Mouse (Mus musculus) layer of hippocampus, adult 2 months (tissue): ENCODE data around the gene 2210408I21Rik. TPM values are rescaled to one million over a fixed set of nuclear protein-coding genes. Genes with fewer than 3 reads are reported as not detected.

Experiments used
- DNase-seq, 2 experiments: peaks; one replicate each; pipeline ENCODE4 v3.0.0; 2022; ENCODE audit warnings: low spot score in 2 of 2
- H3K27ac ChIP-seq: fragments of 200-600 bp; 2 replicates; pipeline ENCODE4 v1.8.1; 2022
- H3K4me3 ChIP-seq: fragments of 200-600 bp; 2 replicates; pipeline ENCODE4 v1.8.1; 2022; ENCODE audit warnings: mild to moderate bottlenecking
- CTCF ChIP-seq: fragments of 200-600 bp; conservative IDR thresholded peaks from 2 replicates; pipeline ENCODE4 v1.8.1; 2022; ENCODE audit warnings: antibody characterized with exemption, mild to moderate bottlenecking, moderate library complexity
- total RNA-seq, 2 experiments: library from RNA; stranded (reverse); gene quantifications; 2 replicates each; pipeline ENCODE4 v1.2.3; 2021

2210408I21Rik gene
- total RNA-seq, 2 experiments from 2014 or later: 19.5 TPM

GRCm38 (mm10) chr13:77213196-77213595, 77.9 kb downstream of the 2210408I21Rik start:
- TF ChIP-seq CTCF: no peak

DNA sequence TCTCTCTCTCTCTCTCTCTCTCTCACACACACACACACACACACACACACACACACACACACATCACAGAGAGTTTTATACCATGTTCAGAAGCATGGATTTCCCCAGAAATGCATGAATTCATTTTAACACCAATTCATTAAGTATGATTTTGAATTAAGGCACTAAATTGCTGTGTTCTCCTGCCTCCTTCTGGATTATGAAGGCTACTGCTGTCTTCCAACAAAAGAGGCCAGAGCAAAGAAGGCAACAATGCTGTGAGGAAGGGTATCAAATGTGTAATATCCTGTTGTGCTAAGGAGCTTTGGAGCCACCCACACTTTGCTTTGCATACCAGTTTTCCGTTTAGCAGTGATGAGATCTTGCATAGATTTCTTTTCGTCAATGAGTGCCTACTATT, 80.1 kb downstream of the 2210408I21Rik start:
- H3K4me3 ChIP-seq: no peak overlapping the region
- no peak for DNase-seq
- no peak overlapping the region for H3K27ac ChIP-seq
- TF ChIP-seq CTCF: peak; percentile 71

More at GRCm38 (mm10) chr13:77213196-77213595, 77.9 kb downstream of the 2210408I21Rik start:
- DNase-seq: no peak
- Histone ChIP-seq H3K27ac (no peak overlapping the region), H3K4me3 (no peak overlapping the region)

DNA sequence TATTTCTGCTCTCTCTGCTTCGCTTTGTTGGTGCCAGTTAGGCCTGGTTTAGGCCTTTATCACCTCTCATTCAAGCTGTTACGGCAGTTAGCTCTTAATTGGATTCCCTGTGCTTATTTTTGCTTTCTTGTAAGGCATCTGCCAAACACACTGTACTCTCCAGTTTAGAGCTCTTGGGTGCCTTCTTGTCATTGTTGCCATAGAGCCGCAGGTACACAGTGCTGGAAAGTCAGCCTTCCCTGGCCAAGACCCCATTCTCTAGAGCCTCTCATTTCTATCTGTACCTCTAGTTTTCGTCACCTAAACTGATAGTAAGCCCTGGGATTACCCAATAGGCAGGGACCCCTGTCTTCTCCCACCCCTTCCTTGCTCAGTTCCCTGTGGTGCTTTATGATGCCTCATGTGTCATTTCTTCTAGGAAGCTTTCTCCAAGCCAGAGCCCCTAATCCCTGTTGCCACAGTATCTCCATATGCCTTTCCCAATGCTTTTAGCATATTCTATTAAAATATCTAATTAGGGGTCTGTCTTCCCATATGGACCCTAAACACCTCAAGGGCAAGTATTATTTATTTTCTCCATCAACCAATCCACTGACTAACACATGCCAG, 82.4 kb downstream of the 2210408I21Rik start:
- DNase-seq: no peak
- no peak for TF ChIP-seq CTCF
- H3K4me3 ChIP-seq: no peak overlapping the region
- no peak overlapping the region for H3K27ac ChIP-seq

DNA sequence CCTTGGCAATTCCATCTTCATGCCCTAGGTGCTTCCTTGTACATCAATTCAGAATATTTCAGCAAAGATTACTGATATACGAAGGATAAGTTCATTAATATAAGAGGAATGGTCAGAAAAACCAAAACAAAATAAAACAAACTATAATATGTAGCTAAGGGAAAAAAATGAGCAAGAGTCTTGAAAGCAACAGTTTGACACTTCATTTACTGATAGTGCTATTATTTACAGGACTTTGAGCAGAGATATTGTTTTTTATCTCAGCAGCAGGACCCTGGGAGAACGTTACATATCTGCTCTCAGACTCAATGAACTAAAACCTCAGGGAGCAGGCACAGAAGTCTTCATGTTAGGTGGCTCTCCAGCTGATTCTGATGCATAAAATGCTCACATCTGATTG, 85.7 kb downstream of the 2210408I21Rik start:
- no peak for TF ChIP-seq CTCF
- no peak overlapping the region for H3K27ac ChIP-seq
- no peak for DNase-seq
- H3K4me3 ChIP-seq: no peak overlapping the region

GRCm38 (mm10) chr13:77256541-77256940, 121.2 kb downstream of the 2210408I21Rik start:
- no peak for TF ChIP-seq CTCF
- H3K4me3 ChIP-seq: no peak overlapping the region
- no peak overlapping the region for H3K27ac ChIP-seq
- no peak for DNase-seq

- no peak for DNase-seq
- Histone ChIP-seq H3K27ac (no peak overlapping the region), H3K4me3 (no peak overlapping the region)
- TF ChIP-seq CTCF: no peak
Measured at GRCm38 (mm10) chr13:77262715-77263338, 127.5 kb downstream of the 2210408I21Rik start.

DNA sequence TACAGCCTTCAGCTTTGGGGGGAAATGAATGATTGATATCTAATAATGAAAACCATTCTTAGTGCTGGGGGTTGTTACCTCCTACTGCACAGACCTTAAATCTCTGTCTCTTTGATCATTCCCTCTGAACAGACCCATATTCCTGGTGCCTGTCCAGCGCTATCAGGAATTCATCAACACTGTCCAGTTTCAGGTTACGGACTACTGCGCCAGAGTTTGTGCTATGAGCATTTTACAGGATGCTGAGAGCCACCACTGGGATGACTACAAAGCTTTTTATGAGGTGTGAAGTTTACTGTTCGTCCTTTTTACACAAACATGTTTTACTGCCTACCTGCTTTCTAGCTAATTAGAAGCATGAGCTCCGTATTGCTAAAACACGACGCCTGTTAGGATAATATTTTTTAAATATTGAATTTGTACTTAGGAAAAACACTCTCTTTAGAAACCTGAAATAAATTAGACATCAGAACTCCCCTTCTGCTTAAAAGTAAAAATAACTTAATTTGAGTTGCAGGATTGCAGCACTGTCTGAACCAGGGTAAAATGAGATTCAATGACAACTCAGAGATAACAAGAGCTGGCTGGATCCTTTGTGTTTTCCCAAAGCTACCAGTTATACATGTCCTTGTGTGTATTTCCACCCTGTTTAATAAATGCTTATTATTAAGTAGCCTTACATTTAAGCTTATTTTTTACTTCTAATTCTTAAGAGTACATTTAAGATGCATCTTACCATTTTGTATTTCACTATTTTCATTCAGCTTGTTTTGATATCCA, 128.2 kb downstream of the 2210408I21Rik start:
- Histone ChIP-seq H3K27ac (no peak overlapping the region), H3K4me3 (no peak overlapping the region)
- no peak for TF ChIP-seq CTCF
- no peak for DNase-seq

GRCm38 (mm10) chr13:77264481-77264880, 129.1 kb downstream of the 2210408I21Rik start:
- no peak for DNase-seq
- Histone ChIP-seq H3K27ac (no peak overlapping the region), H3K4me3 (no peak overlapping the region)
- no peak for TF ChIP-seq CTCF

GRCm38 (mm10) chr13:77275172-77275747, 139.9 kb downstream of the 2210408I21Rik start:
- DNase-seq: no peak
- no peak overlapping the region for H3K4me3 ChIP-seq
- no peak for TF ChIP-seq CTCF
- peak overlapping the region; percentile 32; the same call in 1 of the 2 replicates for H3K27ac ChIP-seq

DNA sequence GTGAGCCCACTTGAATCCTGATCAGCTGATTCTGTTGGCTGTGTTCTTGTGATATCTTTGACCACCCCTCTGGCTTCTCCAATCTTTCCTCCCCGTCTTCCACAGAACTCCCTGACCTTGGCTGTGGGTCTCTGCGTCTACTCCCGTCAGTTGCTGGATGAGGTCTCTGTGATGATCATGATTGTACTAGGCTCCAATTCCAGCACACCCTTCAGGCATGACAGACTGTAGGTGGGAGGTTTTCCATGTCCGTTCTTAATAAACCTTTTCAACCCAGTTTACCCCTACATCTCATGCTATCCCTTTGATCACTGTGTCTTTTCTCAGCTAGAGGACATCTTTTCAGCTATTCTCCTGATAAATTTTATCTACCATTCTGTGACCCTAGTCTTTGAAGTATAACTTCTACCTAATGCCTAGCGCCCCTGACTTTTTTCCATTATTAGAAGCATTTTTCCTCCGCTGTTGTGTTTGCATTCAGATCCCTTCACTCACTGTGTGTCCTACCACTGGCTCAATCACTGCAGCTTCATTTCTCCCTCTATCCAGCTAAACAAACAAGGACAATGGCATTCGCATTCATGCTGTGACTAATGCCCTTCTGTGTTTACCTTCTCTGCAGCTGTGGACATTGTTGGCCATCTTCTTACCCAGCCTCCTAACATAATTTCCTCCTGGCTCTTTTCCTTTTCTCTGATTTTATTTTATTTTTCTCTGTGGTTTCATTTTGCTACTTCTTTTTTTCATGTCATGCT, 143.5 kb downstream of the 2210408I21Rik start:
- H3K27ac ChIP-seq: no peak overlapping the region
- no peak overlapping the region for H3K4me3 ChIP-seq
- no peak for DNase-seq
- TF ChIP-seq CTCF: no peak

GRCm38 (mm10) chr13:77295519-77295918, 160.2 kb downstream of the 2210408I21Rik start:
- no peak for TF ChIP-seq CTCF
- DNase-seq: peak; percentile 38 to 82

GRCm38 (mm10) chr13:77324101-77324500, 188.8 kb downstream of the 2210408I21Rik start:
- Histone ChIP-seq H3K27ac (no peak overlapping the region), H3K4me3 (no peak overlapping the region)
- no peak for DNase-seq
- no peak for TF ChIP-seq CTCF

More at GRCm38 (mm10) chr13:77295519-77295918, 160.2 kb downstream of the 2210408I21Rik start:
- H3K4me3 ChIP-seq: no peak overlapping the region
- no peak overlapping the region for H3K27ac ChIP-seq
